Mouse (Mus musculus) layer of hippocampus, adult 8-10 months (tissue): Measurements from ENCODE around the gene Dusp18. TPM values are rescaled to one million over a fixed set of nuclear protein-coding genes. Genes with fewer than 3 reads are reported as not detected.
"Not testable (repeated sequence)": the region's sequence is repeated elsewhere in the genome, so short reads cannot be mapped to it uniquely, and the experiment has no call there.

Source experiments
- DNase-seq, 2 experiments: peaks; one replicate each; pipeline ENCODE4 v3.0.0; 2022; ENCODE audit warnings: low spot score in 2 of 2
- total RNA-seq, 4 experiments: library from RNA; stranded (reverse); gene quantifications; 2 replicates each; pipeline ENCODE4 v1.2.4; 2022

The Dusp18 gene
- total RNA-seq, 4 experiments from 2014 or later = 19.1 to 26.7 (median 22.9) TPM

GRCm38 (mm10) chr11:3887331-3887730 is 7.7 kb upstream of the Dusp18 start:
- no peak for DNase-seq

DNA sequence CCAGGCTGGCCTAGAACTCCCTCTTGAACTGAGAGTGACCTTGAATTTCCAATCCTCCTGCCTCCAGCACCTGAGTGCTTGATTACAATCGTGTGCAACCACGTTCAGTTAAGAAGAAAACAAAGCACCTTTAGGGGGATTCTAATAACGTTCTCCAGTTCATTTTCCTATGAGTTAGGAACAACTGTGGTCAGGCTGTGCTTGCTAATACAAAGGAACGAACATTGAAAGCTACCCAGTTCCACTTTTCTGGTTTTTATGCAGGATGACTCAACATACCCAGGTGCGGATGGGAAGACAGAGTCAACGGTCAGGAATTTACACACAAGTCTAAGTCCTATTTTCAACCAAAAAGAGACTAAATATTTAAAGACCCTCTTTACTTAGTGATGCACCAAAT is 1.1 kb upstream of the Dusp18 start:
- no peak for DNase-seq

- DNase-seq = no peak
Measured at GRCm38 (mm10) chr11:3895458-3895857, 418 bp downstream of the Dusp18 start.

GRCm38 (mm10) chr11:3895933-3896332 is 893 bp downstream of the Dusp18 start:
- no peak for DNase-seq

DNA sequence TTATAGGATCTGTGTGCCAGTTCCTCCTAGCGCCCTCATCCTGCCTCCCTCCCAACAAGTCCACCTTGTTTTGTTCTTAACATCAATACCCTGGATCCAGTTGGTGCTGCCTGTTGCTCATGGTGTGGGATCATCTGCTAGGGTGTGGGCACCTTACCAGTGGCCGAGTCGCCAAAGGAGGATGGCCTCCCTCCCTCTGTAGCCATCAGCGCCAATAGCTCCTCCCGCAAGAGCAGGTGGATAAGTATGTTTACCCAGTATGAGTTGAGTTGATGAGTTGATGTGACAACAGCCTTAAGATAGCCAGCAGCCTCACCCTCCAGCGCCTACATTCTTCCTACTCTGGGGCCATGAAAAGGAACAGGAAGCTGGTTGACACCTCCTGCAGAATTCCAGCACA is 5.3 kb downstream of the Dusp18 start:
- no peak for DNase-seq

DNA sequence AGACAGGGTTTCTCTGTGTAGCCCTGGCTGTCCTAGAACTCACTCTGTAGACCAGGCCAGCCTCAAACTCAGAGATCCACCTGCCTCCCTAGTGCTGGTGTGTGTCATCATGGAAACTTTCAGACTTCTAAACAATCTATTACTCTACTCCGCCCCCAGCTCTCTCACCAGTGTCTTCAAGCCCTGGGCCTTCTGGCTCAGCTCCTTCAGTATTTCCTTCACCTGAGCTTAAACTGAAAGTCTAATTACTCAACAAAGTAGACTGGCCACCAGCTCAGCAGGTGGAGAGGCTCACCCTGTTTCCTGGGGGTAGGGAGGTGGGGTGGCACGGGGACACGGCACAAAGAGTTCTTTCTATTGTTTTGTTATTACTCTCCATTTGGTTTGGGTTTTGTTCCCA is 7.5 kb downstream of the Dusp18 start:
- DNase-seq = no peak

- peak; percentile 72 to 75 for DNase-seq
Measured at GRCm38 (mm10) chr11:3903046-3903445, 8.0 kb downstream of the Dusp18 start.

DNA sequence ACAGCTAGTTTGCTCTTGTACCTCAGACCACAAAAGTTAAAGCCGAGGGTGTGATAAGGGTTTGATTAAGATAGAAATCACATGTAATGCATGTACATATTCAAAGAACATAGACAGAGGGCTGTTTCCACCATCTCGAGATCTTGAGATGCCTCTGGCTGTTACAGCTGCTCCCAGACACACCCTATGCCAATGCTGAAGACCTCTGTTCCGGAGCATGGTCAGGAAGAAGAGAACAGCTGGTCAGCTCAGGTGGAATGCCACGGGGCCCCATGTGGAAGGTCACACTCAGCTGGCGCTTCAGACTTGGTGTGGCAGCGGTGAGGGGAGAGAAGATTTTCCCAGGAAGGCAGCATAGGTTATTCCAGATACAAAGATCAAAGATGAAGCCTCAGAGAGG is 9.6 kb downstream of the Dusp18 start:
- DNase-seq = no peak

DNA sequence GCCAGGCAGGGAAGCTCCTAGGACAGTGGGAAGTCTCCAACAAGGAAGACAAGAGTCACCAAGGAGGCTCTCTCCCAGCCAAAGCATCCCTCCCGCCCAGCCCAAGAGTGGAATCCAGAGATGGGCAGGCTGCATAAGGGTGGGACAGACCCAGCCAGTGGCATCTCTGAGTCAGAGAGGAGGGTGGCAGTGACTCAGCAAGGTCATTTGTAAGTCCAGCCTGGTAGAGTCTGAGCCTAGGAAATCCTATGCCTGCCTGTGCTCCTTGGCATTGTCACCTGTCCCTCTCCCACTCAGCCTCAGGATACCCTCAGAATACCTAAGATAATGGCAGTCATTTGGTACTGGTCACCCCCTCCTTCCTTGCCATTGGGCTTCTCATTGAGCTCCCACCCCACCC is 10.4 kb downstream of the Dusp18 start:
- no peak for DNase-seq

GRCm38 (mm10) chr11:3909236-3909635 is 14.2 kb downstream of the Dusp18 start:
- DNase-seq = no peak

DNA sequence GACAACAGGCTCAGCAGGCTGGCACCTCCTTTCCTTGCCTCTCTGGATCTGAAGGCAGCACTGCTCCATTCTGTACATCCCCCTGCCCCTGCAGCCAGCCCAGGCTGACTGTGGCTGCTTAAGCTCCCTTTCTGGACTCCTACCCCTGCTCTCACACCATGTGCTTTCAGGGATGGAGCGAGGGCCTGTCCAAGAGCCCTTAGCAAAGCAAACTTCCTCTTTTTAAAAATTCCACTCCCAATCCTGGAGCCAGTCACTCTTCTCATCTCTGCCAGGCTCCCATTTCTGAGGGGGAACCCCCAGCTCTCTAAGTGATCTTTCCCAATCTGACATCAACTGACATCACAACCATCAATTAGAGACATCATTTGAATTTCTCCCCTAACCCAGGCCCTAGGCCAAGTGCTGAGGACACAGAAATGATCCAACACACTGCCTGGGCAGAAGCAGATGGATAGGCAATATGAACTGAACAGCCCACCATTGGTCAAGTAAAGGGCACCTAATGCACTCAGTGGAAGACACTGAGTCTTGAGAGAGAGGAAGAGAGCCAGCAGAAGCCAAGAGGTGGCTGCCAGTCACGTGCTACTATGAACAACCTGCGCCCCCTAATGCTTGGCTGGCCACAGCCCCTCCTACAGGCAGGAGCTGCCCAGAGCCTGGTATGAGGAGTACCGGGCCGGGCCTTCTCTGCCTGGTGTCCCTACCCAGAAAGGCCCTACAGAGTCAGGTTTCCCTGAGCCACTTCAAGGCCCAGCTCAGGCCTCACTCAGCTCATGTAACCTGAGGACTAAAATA is 15.7 kb downstream of the Dusp18 start:
- DNase-seq = no peak

DNA sequence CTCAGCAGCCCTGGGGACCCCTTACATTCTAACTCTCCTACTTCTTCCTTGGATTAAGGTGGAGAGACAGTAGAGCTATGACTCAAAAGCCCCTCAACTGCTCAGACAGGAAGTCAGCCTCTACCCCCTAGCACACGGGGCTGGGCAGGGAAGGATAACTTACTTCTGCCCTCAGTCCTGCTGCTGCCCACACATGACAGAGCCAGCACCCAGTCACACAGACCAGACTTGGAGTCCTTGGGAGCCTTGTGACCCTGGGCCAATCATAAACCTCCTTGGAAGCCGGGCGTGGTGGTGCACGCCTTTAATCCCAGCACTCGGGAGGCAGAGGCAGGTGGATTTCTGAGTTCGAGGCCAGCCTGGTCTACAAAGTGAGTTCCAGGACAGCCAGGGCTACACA is 16.4 kb downstream of the Dusp18 start:
- DNase-seq = not testable (repeated sequence)

DNA sequence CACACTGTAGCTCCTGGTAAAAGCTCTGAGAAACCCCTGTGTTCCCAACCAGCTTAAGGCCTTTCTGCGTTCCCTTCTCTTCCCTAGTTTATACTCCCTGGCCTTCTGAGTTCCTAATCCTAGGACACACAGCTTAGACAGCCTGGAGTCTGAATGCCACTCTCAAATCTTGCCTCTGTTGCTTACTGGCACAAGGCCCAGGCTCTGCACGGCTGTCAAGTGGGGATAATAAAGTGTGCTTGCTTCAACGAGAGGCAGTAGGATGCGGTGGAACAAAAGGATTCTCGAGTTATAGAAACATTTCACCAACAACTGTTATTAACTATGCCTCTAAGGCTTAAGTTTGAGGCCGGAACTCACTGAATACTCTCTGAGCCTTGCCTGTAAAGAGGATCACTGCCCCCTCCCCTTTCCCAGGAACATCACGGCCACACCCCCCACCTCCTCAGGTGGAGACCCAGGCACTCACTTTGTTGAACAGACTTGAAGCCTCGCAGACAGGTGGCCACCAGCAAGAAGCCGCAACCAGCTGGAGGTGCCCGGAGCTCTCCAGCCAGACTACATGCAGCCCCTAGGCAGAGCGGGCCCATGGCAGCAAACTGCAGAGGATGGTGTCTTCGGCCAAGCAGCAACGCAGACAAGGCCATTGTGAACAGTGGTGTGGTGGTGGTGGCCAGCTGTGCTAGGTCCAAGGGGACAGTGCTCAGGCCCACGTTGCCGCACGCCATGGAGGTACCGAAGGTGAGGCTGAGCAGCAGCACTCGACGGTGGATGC is 17.2 kb downstream of the Dusp18 start:
- DNase-seq = peak; percentile 51 to 52

DNA sequence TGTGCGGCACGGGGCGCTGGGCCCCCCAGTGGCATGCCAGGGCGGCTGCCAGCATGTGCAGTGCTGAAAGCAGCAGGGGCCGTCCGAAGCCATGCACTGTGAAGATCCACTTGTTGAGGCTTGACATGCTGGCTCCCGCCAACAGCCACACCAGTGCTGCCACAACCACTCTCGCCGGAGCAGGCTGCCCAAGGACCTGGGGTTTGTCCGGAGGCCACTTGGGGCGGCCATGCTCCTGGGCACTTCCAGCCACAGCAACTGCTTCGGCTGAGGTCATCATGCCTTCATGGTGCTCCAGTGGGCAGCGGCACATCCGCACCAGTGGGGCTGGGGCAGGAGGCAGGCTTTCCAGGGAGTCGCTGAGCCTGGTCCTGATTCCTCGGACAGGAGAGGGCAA is 17.8 kb downstream of the Dusp18 start:
- DNase-seq = peak in 1 of 2 experiments; percentile 29

DNA sequence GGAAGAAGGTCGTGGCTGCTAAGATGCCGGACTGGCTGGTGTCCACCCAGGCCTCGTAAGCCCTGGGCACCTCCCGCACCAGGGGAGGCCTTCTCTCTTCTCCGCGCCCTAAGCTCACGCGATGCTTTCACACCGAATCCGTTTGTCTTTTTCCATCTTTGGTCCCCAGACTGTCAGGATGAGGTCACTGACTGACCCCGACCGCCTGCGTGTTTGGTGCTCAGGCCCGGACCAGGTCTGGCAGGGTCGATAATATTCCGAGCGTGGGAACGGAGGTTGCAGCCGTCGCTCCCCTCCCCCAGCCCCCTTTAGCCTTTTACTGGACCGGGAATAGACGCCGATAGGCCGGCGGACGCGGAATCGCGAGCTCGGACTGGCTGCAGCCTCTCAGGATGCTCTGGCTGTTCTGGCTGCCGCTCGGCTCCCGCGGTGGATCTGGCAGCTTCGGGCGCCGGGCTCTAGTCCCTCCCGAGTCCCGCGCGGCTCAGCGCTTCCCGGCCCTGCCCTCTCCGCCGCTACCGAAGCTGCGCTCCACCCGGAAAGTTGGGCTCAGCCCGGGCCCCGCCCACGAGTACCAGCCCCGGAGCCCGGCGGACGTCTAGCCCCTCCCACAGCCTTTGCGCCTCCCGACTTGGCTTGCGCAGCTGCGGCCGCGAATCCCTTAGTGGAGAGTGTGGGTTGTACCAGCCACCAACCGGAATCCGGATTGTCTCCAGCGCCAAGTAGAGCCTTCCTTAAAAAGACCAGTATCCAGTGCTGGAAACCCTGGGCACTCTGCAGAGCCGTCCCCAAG is 18.5 kb downstream of the Dusp18 start:
- DNase-seq = peak; percentile 93

GRCm38 (mm10) chr11:3914109-3914840 is 19.2 kb downstream of the Dusp18 start, which contains the start of gene Slc35e4:
TSS of gene Slc35e4 (minus strand) at chr11:3914664.
- peak; percentile 58 to 81 for DNase-seq

DNA sequence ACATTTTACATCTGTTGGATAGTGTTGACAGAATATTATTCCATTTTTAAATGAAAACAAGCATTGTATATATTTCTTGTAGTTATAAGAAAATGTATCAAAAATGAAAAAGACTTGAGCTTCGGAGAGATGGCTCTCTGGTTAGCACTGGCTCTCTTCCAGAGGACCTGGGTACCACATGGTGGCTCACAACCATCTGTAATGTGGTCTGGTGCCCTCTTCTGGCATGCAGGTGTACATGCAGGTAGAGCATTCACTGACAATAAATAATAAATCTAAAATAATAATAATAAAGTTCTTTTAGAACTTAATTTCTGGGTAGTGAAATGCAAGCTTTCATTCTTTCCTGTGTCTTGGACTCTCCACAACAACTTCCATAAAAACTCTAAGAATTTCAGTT is 23.7 kb downstream of the Dusp18 start:
- DNase-seq = no peak

DNA sequence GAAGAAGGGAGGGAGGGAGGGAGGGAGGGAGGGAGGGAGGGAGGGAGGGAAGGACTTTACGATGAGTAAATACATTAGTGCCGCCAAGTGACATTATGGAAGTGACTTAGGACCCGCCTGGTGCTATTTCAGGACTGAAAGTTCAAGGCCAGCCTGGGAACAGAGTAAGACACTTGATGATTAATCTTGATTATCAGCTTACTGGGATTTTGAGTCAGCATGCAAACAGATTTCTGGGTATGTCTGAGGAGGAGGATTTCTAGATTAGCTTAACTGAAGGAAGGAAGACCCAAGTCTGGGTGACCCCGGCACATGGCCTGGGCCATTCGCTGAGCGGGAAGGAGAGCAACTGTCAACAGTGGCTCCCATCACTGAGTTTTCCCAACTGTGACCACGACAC is 25.4 kb downstream of the Dusp18 start:
- DNase-seq = no peak

- peak in 1 of 2 experiments; percentile 57 for DNase-seq
Measured at GRCm38 (mm10) chr11:3921281-3921850, 26.3 kb downstream of the Dusp18 start.

DNA sequence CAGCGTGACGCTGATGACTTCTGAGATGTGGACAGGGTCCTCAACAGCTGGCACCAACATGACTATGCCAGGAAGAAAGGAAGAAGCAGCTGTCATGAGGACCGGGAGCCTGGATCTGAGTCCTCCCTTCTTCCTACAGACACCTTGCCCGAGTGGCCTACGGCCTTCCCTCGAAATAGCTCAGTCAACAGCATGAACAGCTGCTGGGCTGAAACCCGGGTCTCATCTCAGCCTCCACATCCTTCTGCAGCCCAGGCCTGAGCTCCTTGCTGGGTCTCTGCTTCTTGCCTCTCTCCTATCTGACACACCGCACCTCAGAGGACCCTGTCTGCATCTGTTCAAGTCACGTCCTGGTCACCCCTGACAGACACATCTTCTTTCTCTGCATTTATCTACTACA is 27.1 kb downstream of the Dusp18 start:
- no peak for DNase-seq

DNA sequence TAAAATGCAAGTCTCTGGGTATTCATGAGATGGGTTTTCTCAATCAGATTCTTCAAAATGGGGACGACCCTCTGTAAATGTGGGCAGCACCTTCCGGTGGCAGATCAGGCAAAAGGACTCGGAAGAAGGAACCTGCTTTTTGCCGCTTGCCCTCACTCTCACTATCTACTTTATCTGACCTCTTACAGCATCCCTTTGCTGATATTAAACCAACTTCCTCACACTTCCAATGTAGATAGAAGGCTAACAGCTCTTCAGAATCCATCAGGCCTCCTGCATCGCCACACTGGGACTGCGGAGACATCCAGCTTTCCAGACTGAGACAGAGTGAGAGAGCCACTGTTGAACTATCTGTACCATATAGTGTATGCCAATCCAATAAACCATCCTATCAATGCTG is 27.7 kb downstream of the Dusp18 start:
- no peak for DNase-seq
